Mouse (Mus musculus) brain, embryonic 14.5 days (tissue): ENCODE data around the gene Klf13. TPM values are rescaled to one million over a fixed set of nuclear protein-coding genes. Genes with fewer than 3 reads are reported as not detected.

Source experiments
- DNase-seq: peaks from one replicate; pipeline ENCODE4 v3.0.0-alpha.2; 2011; ENCODE audit warnings: low read depth
- CTCF ChIP-seq: fragments of 200-500 bp; IDR thresholded peaks from 2 replicates; pipeline ENCODE4 v1.5.1; 2012; ENCODE audit warnings: inconsistent platforms, mild to moderate bottlenecking, moderate library complexity, borderline replicate concordance; ENCODE audit not compliant: insufficient read depth, insufficient read length; ENCODE audit errors: extremely low read depth
- POLR2A ChIP-seq: fragments of 200-500 bp; IDR thresholded peaks from 2 replicates; pipeline ENCODE4 v1.6.1; 2012; ENCODE audit warnings: mild to moderate bottlenecking, inconsistent platforms, borderline replicate concordance; ENCODE audit not compliant: poor library complexity, insufficient read depth, insufficient read length, severe bottlenecking; ENCODE audit errors: extremely low read depth
- polyA plus RNA-seq: library from polyadenylated mRNA; depleted of rRNA; stranded (reverse); fragments of >200 nt; gene quantifications from 2 replicates; pipeline ENCODE4 v1.2.3, GENCODE M21; 2012

Klf13 gene
- polyA plus RNA-seq, 1 experiment: 19.8 TPM

- TF ChIP-seq POLR2A (no peak), CTCF (no peak)
- no peak for DNase-seq
Measured at GRCm38 (mm10) chr7:63916268-63916907, 22.3 kb downstream of the Klf13 start, which contains the start of gene E030018B13Rik. E030018B13Rik (plus strand) TSS chr7:63916857.

- TF ChIP-seq POLR2A (no peak), CTCF (no peak)
- no peak for DNase-seq
Measured at GRCm38 (mm10) chr7:63914891-63915290, 23.8 kb downstream of the Klf13 start.

DNA sequence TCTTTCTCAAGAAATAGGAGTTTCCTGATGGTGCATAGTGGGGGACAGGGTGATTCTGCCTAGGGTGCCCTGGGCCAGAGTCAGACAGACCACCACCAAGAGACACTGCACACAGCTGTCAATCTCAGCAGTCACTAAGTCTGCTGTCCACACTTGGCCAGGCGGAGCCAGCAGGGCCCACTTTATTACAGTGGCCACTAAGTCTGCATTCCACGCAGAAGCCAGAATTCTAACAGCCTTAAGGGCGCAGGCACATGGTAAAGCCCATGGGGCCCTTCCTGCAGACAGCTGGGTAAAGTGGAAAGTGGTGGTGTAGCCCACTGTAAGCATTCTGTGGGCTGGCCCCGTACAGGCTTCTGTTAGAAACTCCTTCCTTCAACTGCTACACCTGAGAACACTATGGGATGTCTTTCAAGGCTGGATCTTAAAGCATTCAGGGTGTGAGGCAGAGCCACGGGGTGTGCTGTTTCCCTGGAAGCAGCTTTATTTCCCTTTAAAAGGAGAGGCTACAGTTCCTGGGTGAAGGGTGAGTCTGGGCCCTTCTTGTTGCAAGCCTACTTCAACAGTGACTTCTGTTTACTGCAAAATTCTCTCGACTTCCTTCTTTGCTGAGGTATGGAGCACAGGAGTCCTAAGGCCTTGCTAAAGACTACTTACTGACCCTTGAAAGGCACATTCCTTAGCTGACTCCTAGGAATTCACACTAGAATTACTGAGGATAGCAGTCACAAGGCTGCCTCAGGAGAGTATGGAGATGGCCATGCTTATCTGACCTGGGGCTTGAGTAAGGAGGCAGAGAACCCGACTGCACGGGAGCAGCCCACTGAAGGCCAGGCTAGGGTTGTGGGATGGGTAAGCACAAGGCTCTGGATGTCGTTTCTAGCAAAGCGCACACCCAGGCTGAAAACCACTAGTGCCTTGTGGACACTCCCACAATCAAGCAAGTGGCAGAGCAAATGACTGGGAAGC, 24.7 kb downstream of the Klf13 start:
- no peak for DNase-seq
- TF ChIP-seq POLR2A: no peak
- TF ChIP-seq CTCF: no peak

- no peak for TF ChIP-seq POLR2A
- no peak for TF ChIP-seq CTCF
- DNase-seq: no peak
Measured at GRCm38 (mm10) chr7:63912924-63913723, 25.6 kb downstream of the Klf13 start.

DNA sequence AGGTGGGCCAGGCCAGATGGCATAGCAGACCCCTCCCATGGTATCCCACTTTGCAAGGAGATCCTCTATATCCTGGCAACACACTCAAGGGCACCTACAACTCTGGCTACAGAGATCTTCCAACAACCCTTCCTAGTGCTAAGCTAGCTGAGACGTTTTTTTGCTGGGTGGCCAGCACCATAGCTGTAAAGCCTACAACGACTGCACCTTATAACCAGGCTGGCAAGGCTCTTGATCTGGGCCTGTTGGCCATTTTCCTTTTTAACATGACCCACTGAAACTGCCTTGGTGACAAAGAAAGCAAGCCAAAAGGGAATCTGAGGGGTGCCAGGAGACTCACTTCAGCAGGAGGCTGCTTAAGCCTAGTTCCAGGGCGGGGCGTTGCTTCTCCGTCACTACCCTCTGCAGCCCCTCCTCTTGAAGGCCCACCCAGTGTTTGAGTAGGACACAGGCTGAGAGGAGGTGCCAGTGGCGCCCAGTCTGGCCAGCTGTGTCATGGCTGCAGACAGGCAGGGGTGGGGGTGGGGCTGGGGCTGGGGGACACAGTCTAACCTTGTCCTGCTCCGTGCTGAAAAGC, 26.4 kb downstream of the Klf13 start:
- TF ChIP-seq POLR2A (no peak), CTCF (no peak)
- peak; percentile 52 for DNase-seq

DNA sequence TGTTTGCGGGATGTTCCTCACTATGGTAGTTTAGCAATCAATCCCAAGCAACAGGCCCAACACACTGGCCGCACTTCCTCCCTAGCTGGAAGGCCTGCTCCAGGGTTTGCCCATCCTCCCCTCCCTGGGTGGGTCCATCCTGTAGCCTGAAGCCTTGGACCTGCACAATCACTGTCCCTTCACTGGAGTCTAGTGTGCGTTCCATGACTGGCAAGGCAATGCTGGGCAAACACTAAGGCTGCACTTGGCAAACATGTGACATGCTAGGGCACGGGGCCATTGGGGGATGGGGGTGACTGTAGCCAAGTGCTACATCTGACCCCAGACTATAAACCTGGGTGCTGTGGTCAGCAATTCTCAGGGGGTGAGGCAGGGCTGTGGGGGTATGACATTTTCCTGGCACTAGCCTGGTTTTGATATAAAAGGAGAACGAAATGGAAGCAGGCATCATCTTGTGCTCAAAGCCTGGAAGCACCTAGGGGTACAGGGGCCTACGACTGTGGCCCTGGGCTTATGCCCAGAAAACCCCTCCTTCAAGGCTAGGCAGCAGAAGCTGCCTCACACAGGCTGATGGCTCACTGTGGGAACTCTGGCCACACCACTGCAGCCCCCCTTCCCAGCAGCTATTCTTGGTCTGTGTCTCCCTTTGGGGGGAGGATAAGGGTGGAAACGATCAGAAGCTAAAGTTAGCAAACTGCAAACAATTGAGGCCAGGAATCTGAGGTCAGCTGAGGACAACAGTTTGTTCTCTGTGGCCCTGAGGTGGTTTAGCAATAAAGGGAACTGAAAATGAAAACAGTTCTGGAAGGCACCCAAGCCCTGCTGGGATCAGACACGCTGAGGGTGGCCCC, 27.1 kb downstream of the Klf13 start:
- no peak for DNase-seq
- TF ChIP-seq CTCF (no peak), POLR2A (no peak)

GRCm38 (mm10) chr7:63910912-63911311, 27.8 kb downstream of the Klf13 start:
- no peak for TF ChIP-seq CTCF
- TF ChIP-seq POLR2A: no peak
- no peak for DNase-seq

- no peak for TF ChIP-seq CTCF
- no peak for TF ChIP-seq POLR2A
- no peak for DNase-seq
Measured at GRCm38 (mm10) chr7:63910225-63910624, 28.5 kb downstream of the Klf13 start.

- TF ChIP-seq POLR2A (no peak), CTCF (no peak)
- no peak for DNase-seq
Measured at GRCm38 (mm10) chr7:63908496-63909285, 30.0 kb downstream of the Klf13 start.
